Mouse (Mus musculus): ENCODE data around the gene Glod4. TPM values are rescaled to one million over a fixed set of nuclear protein-coding genes. Genes with fewer than 3 reads are reported as not detected.

Glod4 gene
- polyA plus RNA-seq, 1 experiment from 2014 or later = 128 TPM

DNA sequence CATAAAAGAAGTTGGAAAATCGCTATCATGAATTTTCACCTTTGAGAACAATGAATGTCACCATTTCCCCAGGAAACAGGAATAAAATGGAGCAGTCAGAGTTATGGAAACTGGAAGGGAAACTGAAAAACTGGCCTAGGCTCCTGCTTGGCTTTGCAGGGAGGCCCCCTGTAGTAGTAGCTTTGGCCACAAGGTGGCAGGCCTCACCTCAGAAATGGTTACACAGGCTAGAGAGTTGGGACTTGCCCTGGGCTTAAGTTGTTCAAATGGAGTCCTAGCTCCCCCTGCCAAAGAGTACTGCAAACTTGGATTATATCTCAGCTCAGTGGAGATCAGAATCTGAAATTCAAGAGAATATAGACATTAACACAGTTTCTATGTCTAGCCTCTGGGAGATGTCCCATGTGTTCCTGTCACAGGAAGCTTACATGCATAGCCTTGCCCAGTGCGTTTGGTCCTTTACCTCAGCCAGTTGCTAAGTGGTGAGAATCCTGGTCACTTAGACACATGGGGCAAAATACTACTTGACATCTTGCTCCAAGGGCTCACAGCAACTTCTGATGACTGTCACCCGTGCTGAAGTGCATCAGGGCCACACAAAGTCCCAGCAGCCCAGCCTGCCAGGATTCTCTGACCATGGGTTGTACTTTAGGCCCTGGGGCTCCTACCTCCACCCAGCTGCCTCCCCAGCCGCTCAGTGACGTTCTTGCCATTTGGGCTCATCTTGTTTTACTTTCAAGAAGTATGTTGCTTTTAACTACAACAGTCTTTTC lies 9.8 kb upstream of the Glod4 start:
- Histone ChIP-seq H3K4me1 (ENCODE audit: control insufficient read depth, insufficient read depth, low read length) (no peaks in the 10 kb centered on the region), H3K27ac (ENCODE audit: low read depth, low read length) (no peak overlapping the region), H3K36me3 (ENCODE audit: control insufficient read depth, insufficient read depth, low read length) (peaks cover 14% of the 10 kb centered on the region), H3K9me3 (replicated peaks; ENCODE audit: control insufficient read depth, low read length) (no peaks in the 10 kb centered on the region), H3K9ac (ENCODE audit: low read depth, low read length) (no peak overlapping the region), H3K27me3 (ENCODE audit: control insufficient read depth, insufficient read depth, low read length) (no peaks in the 10 kb centered on the region), H3K4me2 (no peak overlapping the region), H3K4me3 (ENCODE audit: low read depth, low read length) (no peak overlapping the region)
- no peak for ATAC-seq (replicated peaks; ENCODE audit: insufficient number of reproducible peaks, low FRiP score, low TSS enrichment)
- 43% methylated on average over 5 of the region's 5 CpGs for WGBS (ENCODE audit: insufficient replicate concordance)

GRCm38 (mm10) chr11:76252036-76252435 lies 8.5 kb upstream of the Glod4 start:
- ATAC-seq (replicated peaks; ENCODE audit: insufficient number of reproducible peaks, low FRiP score, low TSS enrichment) = no peak
- WGBS (ENCODE audit: insufficient replicate concordance) = 53% methylated on average over 3 of the region's 3 CpGs
- H3K27ac ChIP-seq (ENCODE audit: low read depth, low read length) = no peak overlapping the region
- H3K9me3 ChIP-seq (replicated peaks; ENCODE audit: control insufficient read depth, low read length) = no peaks in the 10 kb centered on the region
- H3K27me3 ChIP-seq (ENCODE audit: control insufficient read depth, insufficient read depth, low read length) = no peaks in the 10 kb centered on the region
- no peak overlapping the region for H3K4me3 ChIP-seq (ENCODE audit: low read depth, low read length)
- H3K4me2 ChIP-seq = no peak overlapping the region
- no peaks in the 10 kb centered on the region for H3K4me1 ChIP-seq (ENCODE audit: control insufficient read depth, insufficient read depth, low read length)
- no peak overlapping the region for H3K9ac ChIP-seq (ENCODE audit: low read depth, low read length)
- peaks cover 14% of the 10 kb centered on the region for H3K36me3 ChIP-seq (ENCODE audit: control insufficient read depth, insufficient read depth, low read length)

DNA sequence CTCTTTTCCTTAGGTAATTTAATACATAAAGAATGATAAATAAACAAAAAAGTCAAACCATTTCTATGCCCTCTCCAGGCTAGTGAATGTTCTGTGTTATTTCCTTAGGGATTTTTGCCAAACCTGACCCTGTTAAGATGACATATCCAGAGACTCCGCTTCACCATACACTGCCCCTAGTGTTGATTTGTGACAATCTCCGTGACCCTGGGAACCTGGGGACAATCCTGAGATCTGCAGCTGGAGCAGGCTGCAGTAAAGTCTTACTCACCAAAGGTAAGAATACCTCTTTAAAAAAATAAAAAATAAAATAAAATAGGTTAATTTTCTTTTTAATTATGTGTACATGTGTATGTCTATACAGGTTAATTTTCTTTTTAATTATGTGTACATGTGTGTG lies 3.7 kb upstream of the Glod4 start:
- Histone ChIP-seq H3K4me1 (ENCODE audit: control insufficient read depth, insufficient read depth, low read length) (peaks cover 9% of the 10 kb centered on the region), H3K4me2 (no peak overlapping the region), H3K4me3 (ENCODE audit: low read depth, low read length) (no peak overlapping the region), H3K9me3 (replicated peaks; ENCODE audit: control insufficient read depth, low read length) (no peaks in the 10 kb centered on the region), H3K27me3 (ENCODE audit: control insufficient read depth, insufficient read depth, low read length) (no peaks in the 10 kb centered on the region), H3K36me3 (ENCODE audit: control insufficient read depth, insufficient read depth, low read length) (peaks cover 14% of the 10 kb centered on the region), H3K27ac (ENCODE audit: low read depth, low read length) (no peak overlapping the region), H3K9ac (ENCODE audit: low read depth, low read length) (no peak overlapping the region)
- ATAC-seq (replicated peaks; ENCODE audit: insufficient number of reproducible peaks, low FRiP score, low TSS enrichment) = no peak
- 58% methylated on average over 2 of the region's 2 CpGs for WGBS (ENCODE audit: insufficient replicate concordance)

- no peaks in the 10 kb centered on the region for H3K9me3 ChIP-seq (replicated peaks; ENCODE audit: control insufficient read depth, low read length)
- peaks cover 14% of the 10 kb centered on the region for H3K36me3 ChIP-seq (ENCODE audit: control insufficient read depth, insufficient read depth, low read length)
- peaks cover 9% of the 10 kb centered on the region for H3K4me1 ChIP-seq (ENCODE audit: control insufficient read depth, insufficient read depth, low read length)
- no peak for ATAC-seq (replicated peaks; ENCODE audit: insufficient number of reproducible peaks, low FRiP score, low TSS enrichment)
- H3K27ac ChIP-seq (ENCODE audit: low read depth, low read length) = no peak overlapping the region
- H3K4me3 ChIP-seq (ENCODE audit: low read depth, low read length) = no peak overlapping the region
- H3K27me3 ChIP-seq (ENCODE audit: control insufficient read depth, insufficient read depth, low read length) = no peaks in the 10 kb centered on the region
- no peak overlapping the region for H3K9ac ChIP-seq (ENCODE audit: low read depth, low read length)
- H3K4me2 ChIP-seq = no peak overlapping the region
These were observed 2.9 kb upstream of the Glod4 start for GRCm38 (mm10) chr11:76246439-76246838.

DNA sequence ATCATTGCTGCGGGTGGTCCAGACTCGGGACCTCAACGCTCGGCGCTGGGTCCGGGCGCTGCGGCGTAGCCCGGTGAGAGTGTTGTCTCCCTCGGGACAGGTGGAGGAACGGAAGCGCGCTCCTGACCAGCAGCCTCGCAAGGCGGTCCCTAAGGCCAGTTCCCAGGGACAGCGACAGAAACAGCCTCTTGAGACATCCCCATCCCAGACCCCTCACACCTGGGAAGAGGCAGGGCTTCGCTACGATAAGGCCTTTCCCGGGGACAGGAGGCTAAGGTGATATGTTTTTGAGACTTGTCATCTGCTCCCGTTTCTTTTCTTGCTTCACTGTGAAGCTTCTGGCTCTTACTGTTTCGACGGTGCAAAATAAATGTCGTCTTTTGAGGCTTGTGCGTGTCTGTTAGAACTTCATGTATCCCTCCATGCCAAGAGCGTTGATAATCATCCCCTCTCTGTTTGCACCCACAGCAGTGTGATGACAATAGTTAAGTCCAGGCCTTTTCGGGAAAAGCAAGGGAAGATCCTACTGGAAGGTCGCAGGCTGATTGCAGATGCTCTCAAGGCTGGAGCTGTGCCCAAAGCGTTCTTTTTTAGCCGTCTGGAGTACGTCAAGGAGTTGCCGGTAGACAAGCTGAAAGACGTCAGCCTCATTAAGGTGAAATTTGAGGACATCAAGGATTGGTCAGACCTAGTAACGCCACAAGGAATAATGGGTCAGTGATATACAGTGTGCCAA lies 454 bp upstream of the Glod4 start:
- H3K27ac ChIP-seq (ENCODE audit: low read depth, low read length) = peak overlapping the region; percentile 63
- 3% methylated on average over 34 of the region's 34 CpGs for WGBS (ENCODE audit: insufficient replicate concordance)

DNA sequence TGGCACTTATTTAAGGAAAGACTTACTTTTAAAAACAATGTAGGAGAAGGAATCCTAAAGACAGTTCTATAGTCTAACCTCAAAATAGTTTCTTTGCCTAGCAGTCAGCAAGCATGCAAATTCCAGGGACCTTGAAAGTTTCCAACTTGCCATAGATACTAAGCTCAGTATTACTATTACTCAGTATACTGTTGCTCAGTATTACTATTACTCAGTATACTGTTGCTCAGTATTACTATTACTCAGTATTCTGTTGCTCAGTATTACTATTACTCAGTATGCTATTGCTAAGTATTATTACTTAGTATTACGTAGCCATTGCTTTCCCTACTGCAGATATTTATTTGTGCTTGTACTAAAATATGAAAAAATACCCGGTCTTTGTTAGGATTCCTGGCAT lies 3.8 kb downstream of the Glod4 start:
- H3K4me1 ChIP-seq (ENCODE audit: control insufficient read depth, insufficient read depth, low read length) = peaks cover 9% of the 10 kb centered on the region
- H3K36me3 ChIP-seq (ENCODE audit: control insufficient read depth, insufficient read depth, low read length) = peaks cover 4% of the 10 kb centered on the region; the same call in 1 of the 2 replicates
- WGBS (ENCODE audit: insufficient replicate concordance) = 92% methylated on average over 2 of the region's 2 CpGs
- ATAC-seq (replicated peaks; ENCODE audit: insufficient number of reproducible peaks, low FRiP score, low TSS enrichment) = no peak
- H3K4me2 ChIP-seq = no peak overlapping the region
- no peaks in the 10 kb centered on the region for H3K27me3 ChIP-seq (ENCODE audit: control insufficient read depth, insufficient read depth, low read length)
- H3K9me3 ChIP-seq (replicated peaks; ENCODE audit: control insufficient read depth, low read length) = no peaks in the 10 kb centered on the region
- no peak overlapping the region for H3K9ac ChIP-seq (ENCODE audit: low read depth, low read length)
- H3K27ac ChIP-seq (ENCODE audit: low read depth, low read length) = no peak overlapping the region
- H3K4me3 ChIP-seq (ENCODE audit: low read depth, low read length) = no peak overlapping the region

More for the DNA sequence above, 454 bp upstream of the Glod4 start:
- Histone ChIP-seq H3K4me2 (peak overlapping the region; percentile 94), H3K27me3 (ENCODE audit: control insufficient read depth, insufficient read depth, low read length) (no peaks in the 10 kb centered on the region), H3K4me1 (ENCODE audit: control insufficient read depth, insufficient read depth, low read length) (peaks cover 9% of the 10 kb centered on the region), H3K9me3 (replicated peaks; ENCODE audit: control insufficient read depth, low read length) (no peaks in the 10 kb centered on the region), H3K4me3 (ENCODE audit: low read depth, low read length) (peak overlapping the region; percentile 68), H3K9ac (ENCODE audit: low read depth, low read length) (peak overlapping the region; percentile 84), H3K36me3 (ENCODE audit: control insufficient read depth, insufficient read depth, low read length) (peaks cover 6% of the 10 kb centered on the region)
- ATAC-seq (replicated peaks; ENCODE audit: insufficient number of reproducible peaks, low FRiP score, low TSS enrichment) = no peak

DNA sequence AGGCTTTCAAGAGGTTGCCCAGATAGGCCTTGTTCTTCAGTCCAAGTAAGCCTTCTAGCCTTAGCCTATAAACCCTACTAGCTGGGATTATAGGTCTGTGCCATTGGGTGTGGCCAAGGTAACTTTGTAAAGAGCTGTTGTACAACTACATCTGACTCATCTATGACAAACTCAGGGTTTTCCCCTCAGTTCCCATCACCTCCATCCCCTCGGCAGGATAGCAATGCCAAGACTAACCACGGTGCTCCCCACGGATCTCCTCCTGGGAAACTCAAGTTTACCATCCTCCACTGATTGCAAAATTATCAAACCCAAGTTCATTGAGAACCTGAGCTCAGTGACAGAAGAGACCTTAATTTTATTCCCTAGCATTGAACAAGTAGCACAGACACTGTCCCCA lies 7.4 kb downstream of the Glod4 start:
- no peaks in the 10 kb centered on the region for H3K4me1 ChIP-seq (ENCODE audit: control insufficient read depth, insufficient read depth, low read length)
- H3K36me3 ChIP-seq (ENCODE audit: control insufficient read depth, insufficient read depth, low read length) = peaks cover 21% of the 10 kb centered on the region
- no peaks in the 10 kb centered on the region for H3K9me3 ChIP-seq (replicated peaks; ENCODE audit: control insufficient read depth, low read length)
- no peaks in the 10 kb centered on the region for H3K27me3 ChIP-seq (ENCODE audit: control insufficient read depth, insufficient read depth, low read length)
- 88% methylated on average over 3 of the region's 3 CpGs for WGBS (ENCODE audit: insufficient replicate concordance)
- no peak overlapping the region for H3K4me3 ChIP-seq (ENCODE audit: low read depth, low read length)
- no peak for ATAC-seq (replicated peaks; ENCODE audit: insufficient number of reproducible peaks, low FRiP score, low TSS enrichment)
- no peak overlapping the region for H3K4me2 ChIP-seq
- no peak overlapping the region for H3K9ac ChIP-seq (ENCODE audit: low read depth, low read length)
- H3K27ac ChIP-seq (ENCODE audit: low read depth, low read length) = no peak overlapping the region

DNA sequence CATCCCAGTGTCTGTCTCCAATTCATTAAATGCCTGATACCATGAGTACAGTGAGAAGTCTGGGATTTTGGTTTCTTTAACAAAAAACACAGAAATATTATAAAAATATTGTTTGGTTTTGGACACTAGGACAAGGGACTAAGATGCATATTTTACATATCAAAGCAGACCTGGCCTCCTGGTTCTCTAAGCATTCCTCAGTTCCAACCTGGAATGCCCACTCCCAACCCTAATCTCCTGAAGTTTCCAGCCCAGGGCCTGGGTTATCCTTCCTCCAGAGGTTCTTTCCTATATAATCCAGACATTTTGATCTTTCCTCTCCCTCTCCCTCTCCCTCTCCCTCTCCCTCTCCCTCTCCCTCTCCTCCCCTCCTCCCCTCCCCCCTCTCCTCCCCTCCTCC lies 18.5 kb downstream of the Glod4 start:
- no peaks in the 10 kb centered on the region; the same call in 1 of the 2 replicates for H3K36me3 ChIP-seq (ENCODE audit: control insufficient read depth, insufficient read depth, low read length)
- ATAC-seq (replicated peaks; ENCODE audit: insufficient number of reproducible peaks, low FRiP score, low TSS enrichment) = no peak

GRCm38 (mm10) chr11:76224631-76225030 lies 18.9 kb downstream of the Glod4 start:
- no peak overlapping the region for H3K9ac ChIP-seq (ENCODE audit: low read depth, low read length)
- H3K27ac ChIP-seq (ENCODE audit: low read depth, low read length) = no peak overlapping the region
- no peaks in the 10 kb centered on the region for H3K4me1 ChIP-seq (ENCODE audit: control insufficient read depth, insufficient read depth, low read length)
- H3K36me3 ChIP-seq (ENCODE audit: control insufficient read depth, insufficient read depth, low read length) = no peaks in the 10 kb centered on the region; the same call in 1 of the 2 replicates
- 87% methylated on average over 5 of the region's 5 CpGs for WGBS (ENCODE audit: insufficient replicate concordance)
- H3K27me3 ChIP-seq (ENCODE audit: control insufficient read depth, insufficient read depth, low read length) = no peaks in the 10 kb centered on the region
- H3K4me2 ChIP-seq = no peak overlapping the region
- no peak for ATAC-seq (replicated peaks; ENCODE audit: insufficient number of reproducible peaks, low FRiP score, low TSS enrichment)
- no peaks in the 10 kb centered on the region for H3K9me3 ChIP-seq (replicated peaks; ENCODE audit: control insufficient read depth, low read length)
- H3K4me3 ChIP-seq (ENCODE audit: low read depth, low read length) = no peak overlapping the region

More for the DNA sequence above, 18.5 kb downstream of the Glod4 start:
- no peak overlapping the region for H3K9ac ChIP-seq (ENCODE audit: low read depth, low read length)
- H3K4me2 ChIP-seq = no peak overlapping the region
- no peak overlapping the region for H3K4me3 ChIP-seq (ENCODE audit: low read depth, low read length)
- no peaks in the 10 kb centered on the region for H3K9me3 ChIP-seq (replicated peaks; ENCODE audit: control insufficient read depth, low read length)
- no peaks in the 10 kb centered on the region for H3K4me1 ChIP-seq (ENCODE audit: control insufficient read depth, insufficient read depth, low read length)
- H3K27me3 ChIP-seq (ENCODE audit: control insufficient read depth, insufficient read depth, low read length) = no peaks in the 10 kb centered on the region
- no peak overlapping the region for H3K27ac ChIP-seq (ENCODE audit: low read depth, low read length)
